Mouse (Mus musculus) adrenal gland, adult 8-10 months (tissue): Measurements from ENCODE around the gene Wnt8b. TPM values are rescaled to one million over a fixed set of nuclear protein-coding genes. Genes with fewer than 3 reads are reported as not detected.
"Not testable (repeated sequence)": the region's sequence is repeated elsewhere in the genome, so short reads cannot be mapped to it uniquely, and the experiment has no call there.

ENCODE experiments used
- DNase-seq: peaks from one replicate; pipeline ENCODE4 v3.0.0; 2022
- total RNA-seq, 4 experiments: library from RNA; stranded (reverse); gene quantifications; 2 replicates each; pipeline ENCODE4 v1.2.4; 2022

Wnt8b gene
- under 1 TPM; 0.17 to 0.43 (median 0.40) TPM for total RNA-seq

DNA sequence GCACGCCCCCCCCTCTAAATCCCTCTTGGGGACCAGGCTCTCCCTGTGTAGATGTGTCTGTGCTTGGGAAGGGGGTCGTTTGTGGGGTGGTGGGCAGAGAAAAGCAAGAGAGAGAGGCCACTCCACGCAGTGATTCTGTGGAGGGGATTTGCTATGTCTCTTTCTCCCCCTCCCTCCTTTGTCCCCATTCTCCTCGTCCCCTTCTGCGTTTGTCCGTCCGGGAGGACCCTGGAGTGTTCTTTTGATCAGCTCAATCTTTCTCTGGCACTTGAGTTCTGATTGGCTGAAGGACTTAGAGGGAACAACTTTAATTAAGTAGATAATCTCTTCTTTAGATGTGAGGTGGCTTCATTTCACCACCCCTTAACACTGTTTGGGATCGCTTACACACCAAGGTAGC, at the start of gene Wnt8b:
TSS of gene Wnt8b (plus strand) at position 345 of the 400 bp plus-strand sequence.
- DNase-seq: no peak

GRCm38 (mm10) chr19:44445755-44446154, 47.5 kb upstream of the Wnt8b start:
- no peak for DNase-seq

GRCm38 (mm10) chr19:44447927-44448326, 45.3 kb upstream of the Wnt8b start:
- DNase-seq: no peak

- no peak for DNase-seq
These were observed 38.4 kb upstream of the Wnt8b start for GRCm38 (mm10) chr19:44454862-44455261.

DNA sequence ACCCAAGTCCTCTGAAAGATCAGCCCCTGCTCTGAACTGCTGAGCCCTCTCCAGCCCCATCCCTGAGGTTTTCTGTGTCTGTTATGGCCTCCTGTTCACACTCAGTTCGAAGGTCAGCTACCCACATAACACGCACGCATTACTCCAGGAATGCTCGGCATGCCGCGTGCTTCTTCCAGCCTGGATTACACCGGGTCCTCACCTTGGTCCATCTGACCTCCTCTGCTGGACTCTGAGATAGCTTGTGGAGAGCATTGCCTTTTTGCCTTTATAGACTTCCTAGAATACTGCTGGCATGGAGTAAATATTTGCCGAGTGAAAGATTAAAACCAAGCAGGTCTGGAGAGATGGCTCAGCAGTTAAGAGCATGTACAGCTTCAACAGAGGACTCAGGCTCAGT, 37.9 kb upstream of the Wnt8b start:
- DNase-seq: no peak

DNA sequence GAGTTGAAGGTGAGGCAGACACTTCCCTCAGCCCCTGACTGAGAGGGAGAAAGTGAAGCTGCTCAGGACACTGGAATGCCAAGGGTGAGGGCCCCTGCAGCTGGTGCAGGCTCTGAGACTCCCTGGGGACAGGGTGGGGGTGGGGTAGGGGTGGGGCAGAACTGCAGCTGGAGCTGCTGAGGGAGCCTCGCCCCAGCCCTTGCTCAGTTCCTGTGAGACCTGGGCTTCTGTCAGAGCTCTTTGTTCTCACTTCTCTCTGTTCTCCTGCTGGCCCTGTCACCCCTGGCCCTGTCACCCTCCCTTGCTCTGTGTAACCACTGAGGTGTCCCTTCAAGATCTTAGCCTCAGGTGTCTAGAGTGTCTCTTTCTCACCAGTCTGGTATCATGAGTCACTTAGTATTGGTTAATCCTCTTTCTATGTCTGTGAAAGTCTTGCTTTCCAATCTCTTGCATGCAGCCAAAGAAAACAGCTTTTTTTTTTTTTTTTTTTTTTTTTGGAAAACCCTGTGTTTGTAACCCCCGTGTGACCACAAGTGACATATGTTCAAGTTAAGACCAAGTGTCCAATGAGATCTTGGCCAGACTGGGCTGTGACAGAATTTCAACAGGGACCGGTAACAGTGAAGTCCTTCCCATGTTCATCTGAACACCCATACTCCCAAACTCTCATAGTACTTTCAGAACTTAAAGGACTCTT, 35.8 kb upstream of the Wnt8b start:
- DNase-seq: no peak

- DNase-seq: peak; percentile 28
These were observed 34.6 kb upstream of the Wnt8b start for GRCm38 (mm10) chr19:44458696-44459095.

- DNase-seq: no peak
These were observed 32.8 kb upstream of the Wnt8b start for GRCm38 (mm10) chr19:44460441-44460840.

- DNase-seq: no peak
These were observed 31.8 kb upstream of the Wnt8b start for GRCm38 (mm10) chr19:44461500-44461899.

DNA sequence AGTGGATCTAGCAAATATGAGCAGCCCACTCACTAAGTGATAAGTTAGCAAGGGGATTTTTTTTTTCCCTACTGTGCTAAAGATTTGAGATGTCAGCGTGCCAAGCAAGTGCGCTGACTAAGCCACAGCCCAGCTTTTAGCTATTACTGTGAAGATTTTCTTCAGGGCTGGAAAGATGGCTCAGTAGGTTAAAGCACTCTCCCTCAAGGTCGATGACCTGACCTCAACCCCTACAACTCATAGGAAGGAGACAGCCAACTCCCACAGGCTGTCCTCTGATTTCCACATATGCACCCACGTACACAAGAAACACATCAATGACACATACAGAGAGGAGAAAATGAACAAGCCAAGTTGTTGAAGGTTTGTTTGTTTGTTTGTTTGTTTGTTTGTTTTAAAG, 31.1 kb upstream of the Wnt8b start:
- no peak for DNase-seq

- not testable (repeated sequence) for DNase-seq
These were observed 27.2 kb upstream of the Wnt8b start for GRCm38 (mm10) chr19:44465960-44466525.

DNA sequence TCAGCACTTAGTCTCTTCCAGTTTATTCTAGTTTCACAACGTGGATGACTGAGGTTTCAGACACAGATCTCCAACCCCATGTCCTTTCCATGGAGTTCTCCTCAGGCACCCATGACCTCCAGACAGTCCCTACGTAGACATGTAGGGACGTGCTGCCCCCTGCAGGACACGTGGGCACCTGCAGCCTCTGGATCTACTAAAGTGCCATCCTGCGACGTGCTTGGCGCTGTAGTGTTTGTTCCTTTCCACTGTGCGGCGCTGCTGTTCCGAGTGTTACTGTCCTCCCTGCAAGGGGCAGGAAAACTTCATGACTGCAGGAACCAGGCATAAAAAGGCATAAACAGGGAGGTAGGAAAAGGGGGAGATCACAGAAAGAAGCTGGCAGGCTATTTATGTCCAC, 19.1 kb upstream of the Wnt8b start:
- peak; percentile 80 for DNase-seq

DNA sequence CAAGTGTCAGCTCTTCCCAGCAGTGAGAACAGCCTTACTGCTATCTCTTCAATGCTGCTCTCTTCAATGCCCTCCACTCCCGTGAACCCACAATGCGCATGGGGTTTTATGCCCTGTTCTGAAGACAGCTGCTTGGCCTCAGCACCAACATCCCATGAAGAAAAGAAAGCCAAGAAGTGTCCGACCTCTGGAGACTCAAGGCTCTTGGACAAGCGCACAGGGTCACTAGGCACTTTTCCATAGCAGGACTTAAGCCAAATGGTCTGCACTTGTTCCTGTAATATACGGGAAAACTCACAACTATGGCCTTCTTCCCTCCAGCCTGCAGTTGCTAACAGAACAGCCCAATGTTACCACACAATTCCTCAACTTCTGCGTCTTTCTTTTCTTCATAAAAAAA, 18.0 kb upstream of the Wnt8b start:
- no peak for DNase-seq

DNA sequence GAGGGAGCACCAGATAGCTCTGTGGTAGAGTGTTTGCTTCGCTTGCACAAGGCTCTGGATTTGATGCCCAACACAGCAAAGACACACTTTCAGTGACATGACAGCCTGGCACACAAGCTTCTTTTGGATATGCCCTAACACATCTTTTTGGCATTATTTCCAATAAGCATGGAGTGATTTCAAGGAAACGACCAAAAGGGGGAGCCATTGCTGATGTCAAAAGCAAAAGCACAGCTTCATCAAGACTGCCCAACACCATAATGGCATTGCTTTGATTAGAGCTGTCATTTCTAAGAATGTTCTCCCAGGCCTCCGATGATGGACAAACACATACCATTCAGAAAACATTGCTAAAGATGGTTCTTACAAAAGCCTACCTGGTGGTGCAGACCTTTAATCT, 16.7 kb upstream of the Wnt8b start:
- no peak for DNase-seq

GRCm38 (mm10) chr19:44487266-44487665, 6.0 kb upstream of the Wnt8b start:
- DNase-seq: peak; percentile 44

GRCm38 (mm10) chr19:44496511-44496910, 3.2 kb downstream of the Wnt8b start:
- DNase-seq: no peak

- DNase-seq: no peak
These were observed 3.7 kb downstream of the Wnt8b start for GRCm38 (mm10) chr19:44496941-44497340.

- no peak for DNase-seq
These were observed 5.7 kb downstream of the Wnt8b start for GRCm38 (mm10) chr19:44498936-44499335.

DNA sequence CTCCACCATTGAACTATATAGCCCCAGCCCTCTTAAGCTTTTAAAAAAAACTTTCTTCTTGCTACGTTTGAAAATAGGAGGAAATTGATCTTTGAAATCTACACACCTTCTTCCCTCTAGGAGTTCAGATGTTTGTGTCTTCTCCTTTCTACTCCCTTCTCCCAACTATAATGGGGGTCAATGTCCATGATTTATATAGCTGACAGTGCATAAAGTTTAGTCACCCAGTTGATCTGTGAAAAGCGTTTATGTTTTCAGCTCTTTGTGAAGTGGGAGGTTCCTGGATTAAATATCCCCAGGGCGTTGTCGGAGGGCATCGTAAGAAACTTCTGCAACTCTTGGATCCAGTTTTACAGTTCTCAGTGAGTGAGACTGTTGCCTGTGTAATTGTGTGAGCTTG, 7.0 kb downstream of the Wnt8b start:
- DNase-seq: no peak

GRCm38 (mm10) chr19:44501925-44502324, 8.7 kb downstream of the Wnt8b start:
- no peak for DNase-seq

DNA sequence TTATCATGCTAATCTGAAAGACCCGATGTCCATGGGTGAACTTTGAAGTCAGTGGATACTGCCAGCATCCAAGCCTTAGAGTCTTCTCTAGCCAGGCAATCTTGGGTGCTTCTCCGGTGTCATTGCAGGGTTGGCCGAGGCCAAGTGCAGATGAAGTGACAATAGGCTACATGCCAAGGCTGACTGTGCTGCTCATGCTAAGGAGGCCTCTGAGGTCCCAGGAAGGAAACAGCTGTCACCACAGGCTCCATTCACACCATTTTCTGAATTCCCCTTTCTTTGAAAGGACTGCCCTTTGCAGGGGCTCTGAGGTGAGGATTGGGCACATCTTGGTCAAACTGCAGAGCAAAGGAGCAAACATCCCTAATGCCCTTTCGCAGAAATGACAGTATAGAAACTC, 9.5 kb downstream of the Wnt8b start:
- DNase-seq: no peak

GRCm38 (mm10) chr19:44510534-44511175, 17.4 kb downstream of the Wnt8b start:
- DNase-seq: no peak

- peak; percentile 69 for DNase-seq
These were observed 18.4 kb downstream of the Wnt8b start for GRCm38 (mm10) chr19:44511451-44512231.
